8 mouse cellular contexts compared by ENCODE assay signal in genomic region chr6:87008887-87009286, GRCm38 (mm10). TPM values are rescaled to one million over a fixed set of nuclear protein-coding genes. Genes with fewer than 3 reads are reported as not detected.
DNase-seq lines count a peak whose midpoint lies in the region; ATAC-seq and TF ChIP-seq lines count a peak whose summit lies in the region.

Nfu1 (plus strand) TSS chr6:87009236.

- peak within 1 kb of the TSS; percentile 69 for H3K9ac ChIP-seq in lung, postnatal 0 days (replicated peaks; ENCODE audit: low read depth)
- peak within 1 kb of the TSS; percentile 97 for H3K9ac ChIP-seq in embryonic facial prominence, embryonic 12.5 days
- peak within 1 kb of the TSS; percentile 95 for H3K9ac ChIP-seq in heart, embryonic 14.5 days (ENCODE audit: low read length)

- H3K9me3 ChIP-seq in lung, postnatal 0 days (ENCODE audit: low read length) = no peaks in the 10 kb centered on the region
- H3K9me3 ChIP-seq in embryonic facial prominence, embryonic 12.5 days = no peaks in the 10 kb centered on the region
- H3K9me3 ChIP-seq in heart, embryonic 14.5 days (ENCODE audit: control insufficient read depth, low read length) = no peaks in the 10 kb centered on the region

- H3K27ac ChIP-seq in lung, postnatal 0 days (ENCODE audit: low read length) = peak within 1 kb of the TSS; percentile 92
- peak within 1 kb of the TSS; percentile 83 for H3K27ac ChIP-seq in embryonic facial prominence, embryonic 12.5 days
- peak within 1 kb of the TSS; percentile 75 to 94 for H3K27ac ChIP-seq in heart, embryonic 14.5 days (replicated peaks in 1 of 2; ENCODE audit: control insufficient read depth in 1 of 2, insufficient read depth in 1 of 2, low read depth in 2 of 2, low read length in 2 of 2)

- intact Hi-C loops in left cerebral cortex, postnatal 14 days (cut with DNase I) = loop anchor here (10.0 kb wide), 1 partner anchor 274 kb away; the partner anchor contains the start of gene Gmcl1

- peak within 1 kb of the TSS; percentile 27 for H3ac ChIP-seq in myocyte (ENCODE audit: control insufficient read depth, insufficient read length)

- H3K36me3 ChIP-seq in lung, postnatal 0 days (ENCODE audit: insufficient read depth, low read length) = peaks cover 5% of the 10 kb centered on the region; the same call in 1 of the 2 replicates
- peaks cover 4% of the 10 kb centered on the region; the same call in 1 of the 2 replicates for H3K36me3 ChIP-seq in embryonic facial prominence, embryonic 12.5 days
- peaks cover 15% of the 10 kb centered on the region for H3K36me3 ChIP-seq in heart, embryonic 14.5 days (ENCODE audit: control insufficient read depth, insufficient read depth, low read length)
- peaks cover 13% of the 10 kb centered on the region for H3K36me3 ChIP-seq in myocyte (ENCODE audit: control insufficient read depth, insufficient read depth)

- DNase-seq in lung, postnatal 0 days (ENCODE audit: low spot score) = no peak
- no peak for DNase-seq in lung, postnatal 4 days
- no peak for DNase-seq in left cerebral cortex, postnatal 14 days (ENCODE audit: low spot score in 2 of 2)
- no peak for DNase-seq in urinary bladder, postnatal 36 days (ENCODE audit: low spot score in 2 of 2)
- no peak for DNase-seq in spleen, postnatal 36 days (ENCODE audit: low spot score in 2 of 2)

- H3K27me3 ChIP-seq in lung, postnatal 0 days (replicated peaks; ENCODE audit: insufficient read depth, low read length) = no peaks in the 10 kb centered on the region
- H3K27me3 ChIP-seq in embryonic facial prominence, embryonic 12.5 days = no peaks in the 10 kb centered on the region
- H3K27me3 ChIP-seq in heart, embryonic 14.5 days (ENCODE audit: control insufficient read depth, insufficient read depth, low read length) = no peaks in the 10 kb centered on the region
- no peaks in the 10 kb centered on the region for H3K27me3 ChIP-seq in myocyte (ENCODE audit: control insufficient read depth, insufficient read depth, insufficient read length)

- H3K79me2 ChIP-seq in myocyte (ENCODE audit: control insufficient read depth, insufficient read depth) = peaks cover 17% of the 10 kb centered on the region

- peaks cover 6% of the 10 kb centered on the region; the same call in 1 of the 2 replicates for H3K4me1 ChIP-seq in lung, postnatal 0 days (ENCODE audit: insufficient read depth, low read depth, low read length)
- H3K4me1 ChIP-seq in embryonic facial prominence, embryonic 12.5 days = peaks cover 11% of the 10 kb centered on the region
- H3K4me1 ChIP-seq in heart, embryonic 14.5 days (ENCODE audit: control insufficient read depth in 2 of 2, insufficient read depth in 2 of 2, low read length in 2 of 2) = peaks cover 2 to 7% of the 10 kb centered on the region in 2 experiments; a peak in 2 of 4 replicates

- TF ChIP-seq CTCF in lung, postnatal 0 days (IDR thresholded peaks at IDR 0.05) = no peak

- 70% methylated on average over 6 of the region's 6 CpGs for WGBS in lung, postnatal 0 days
- WGBS in embryonic facial prominence, embryonic 12.5 days = 79% methylated on average over 6 of the region's 6 CpGs
- WGBS in heart, embryonic 14.5 days = 77% methylated on average over 6 of the region's 6 CpGs

- no peak for TF ChIP-seq EP300 in lung, postnatal 0 days (IDR thresholded peaks at IDR 0.05)

- ATAC-seq in lung, postnatal 0 days = no peak
- no peak for ATAC-seq in embryonic facial prominence, embryonic 12.5 days (ENCODE audit: insufficient number of reproducible peaks, insufficient read depth, low FRiP score, low TSS enrichment)
- no peak for ATAC-seq in heart, embryonic 14.5 days (ENCODE audit: insufficient number of reproducible peaks, insufficient read depth, low FRiP score, low read depth)

- H3K4me2 ChIP-seq in lung, postnatal 0 days (replicated peaks; ENCODE audit: low read depth, low read length) = peak within 1 kb of the TSS; percentile 57
- H3K4me2 ChIP-seq in embryonic facial prominence, embryonic 12.5 days (replicated peaks) = peak within 1 kb of the TSS; percentile 57
- peak within 1 kb of the TSS; percentile 74 for H3K4me2 ChIP-seq in heart, embryonic 14.5 days (ENCODE audit: low read length)
- H3K4me2 ChIP-seq in myocyte (ENCODE audit: low read depth) = peak within 1 kb of the TSS; percentile 94

- no peak for TF ChIP-seq POLR2A in myocyte (IDR thresholded peaks at IDR 0.05; ENCODE audit: insufficient read length, low read depth)

- peak within 1 kb of the TSS; percentile 61 for H3K4me3 ChIP-seq in lung, postnatal 0 days (ENCODE audit: low read depth, low read length)
- peak within 1 kb of the TSS; percentile 95 for H3K4me3 ChIP-seq in embryonic facial prominence, embryonic 12.5 days
- peak within 1 kb of the TSS; percentile 63 to 93 for H3K4me3 ChIP-seq in heart, embryonic 14.5 days (ENCODE audit: control insufficient read depth in 1 of 2, insufficient read depth in 1 of 2, low read depth in 1 of 2, low read length in 2 of 2)
- H3K4me3 ChIP-seq in myocyte = peak within 1 kb of the TSS; percentile 71

TF ChIP-seq in myocyte, 11 proteins besides CTCF, POLR2A, EP300 and RAD21:
- TF ChIP-seq MAX (IDR thresholded peaks at IDR 0.05; ENCODE audit: low read depth) (no peak), POLR2AphosphoS2 (IDR thresholded peaks at IDR 0.05; ENCODE audit: insufficient read length, low read depth) (no peak), TCF12 (IDR thresholded peaks at IDR 0.05; ENCODE audit: insufficient read depth, poor library complexity, severe bottlenecking) (no peak), USF1 (IDR thresholded peaks at IDR 0.05; ENCODE audit: low read depth) (no peak), SRF (IDR thresholded peaks at IDR 0.05; ENCODE audit: control insufficient read depth, insufficient read length, low read depth) (no peak), E2F4 (IDR thresholded peaks at IDR 0.05; ENCODE audit: insufficient read depth) (no peak), CEBPB (IDR thresholded peaks at IDR 0.05; ENCODE audit: insufficient read depth, poor library complexity, severe bottlenecking) (no peak), TCF3 (IDR thresholded peaks at IDR 0.05; ENCODE audit: insufficient read length, low read depth) (no peak), MYOD1 (IDR thresholded peaks at IDR 0.05; ENCODE audit: control insufficient read depth in 1 of 3, insufficient read length in 2 of 3, low read depth in 2 of 3) (no peak), MYOG (IDR thresholded peaks at IDR 0.05; ENCODE audit: control insufficient read depth in 1 of 3, insufficient read depth in 1 of 3, insufficient read length in 2 of 3, low read depth in 2 of 3) (no peak), REST (IDR thresholded peaks at IDR 0.05; ENCODE audit: insufficient read depth, insufficient read length) (no peak)

RNA-seq across cellular contexts. Expression of gene Nfu1, which starts in this region (rescaled TPM):
- polyA plus RNA-seq in lung, postnatal 0 days (2015; fragmentation: Nextera tagmentation; extraction: Ambion mirVana) = 70.7 and 72.9 TPM in 2 replicates
- 98.4 and 101 TPM in 2 replicates for polyA plus RNA-seq in embryonic facial prominence, embryonic 12.5 days (2016; fragmentation: Nextera tagmentation; extraction: Ambion mirVana)
- polyA plus RNA-seq in heart, embryonic 14.5 days (2014; fragmentation: Nextera tagmentation; extraction: Ambion mirVana) = 104 and 108 TPM in 2 replicates
- 10 to 100 TPM; 58.5 to 61.5 TPM for total RNA-seq in left cerebral cortex, postnatal 14 days (2021)
- 240 TPM for polyA plus RNA-seq in myocyte (2012; fragmentation: generic; extraction: Trizol)
